Mouse (Mus musculus): ENCODE measurements at regions not wholly inside any gene's neighbourhood (a gene's known extent, or its start where the extent isn't known, plus 50 kb on each side); places are given as distances from the start of the nearest gene placed in this dataset.

DNA sequence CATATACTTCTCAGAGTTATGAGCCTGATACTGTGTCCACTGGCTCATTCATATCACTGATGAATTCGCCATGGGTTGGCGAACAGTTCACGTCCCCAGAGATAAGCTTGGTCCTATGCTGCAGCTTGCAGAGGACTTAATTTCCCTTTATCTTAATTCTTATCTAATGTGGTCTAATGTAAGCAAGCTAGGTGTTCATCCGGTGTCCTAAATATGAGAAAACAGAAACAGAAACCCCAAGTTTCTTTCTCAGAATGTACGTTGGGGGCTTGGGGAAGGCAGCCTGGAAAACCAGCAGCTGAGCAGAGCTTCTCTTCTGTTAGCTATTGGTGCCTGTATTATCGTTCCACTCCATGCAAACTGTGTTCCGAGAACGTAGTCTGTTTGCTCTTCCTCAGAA is 170.1 kb downstream of the 1700064H15Rik start:
- DNase-seq (ENCODE audit: low read depth): no peak

- DNase-seq (ENCODE audit: low read depth): no peak
Measured at GRCm38 (mm10) chr3:19457431-19457830, 171.0 kb downstream of the 1700064H15Rik start.

GRCm38 (mm10) chr3:19455838-19456448 is 172.5 kb downstream of the 1700064H15Rik start:
- no peak for DNase-seq (ENCODE audit: low read depth)

DNA sequence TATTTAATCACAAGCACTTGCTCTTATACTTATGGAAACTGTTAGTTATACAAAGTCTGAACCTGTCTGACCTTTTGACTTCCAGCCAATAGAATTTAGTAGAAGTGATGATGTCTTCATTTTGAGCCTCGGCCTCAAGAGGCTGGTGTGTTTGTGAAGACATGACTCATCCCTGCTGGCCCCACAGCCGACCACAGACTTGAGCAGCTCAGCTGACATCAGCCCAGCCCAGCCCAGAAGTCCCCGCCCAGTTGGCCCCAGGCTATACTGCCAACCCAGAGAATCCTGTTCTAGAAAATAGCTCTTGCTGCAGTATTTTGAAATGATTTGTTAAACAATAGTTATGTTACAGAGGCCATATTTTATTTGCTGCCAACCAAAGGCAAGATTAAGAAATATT is 177.5 kb downstream of the 1700064H15Rik start:
- DNase-seq (ENCODE audit: low read depth): peak; percentile 94

DNA sequence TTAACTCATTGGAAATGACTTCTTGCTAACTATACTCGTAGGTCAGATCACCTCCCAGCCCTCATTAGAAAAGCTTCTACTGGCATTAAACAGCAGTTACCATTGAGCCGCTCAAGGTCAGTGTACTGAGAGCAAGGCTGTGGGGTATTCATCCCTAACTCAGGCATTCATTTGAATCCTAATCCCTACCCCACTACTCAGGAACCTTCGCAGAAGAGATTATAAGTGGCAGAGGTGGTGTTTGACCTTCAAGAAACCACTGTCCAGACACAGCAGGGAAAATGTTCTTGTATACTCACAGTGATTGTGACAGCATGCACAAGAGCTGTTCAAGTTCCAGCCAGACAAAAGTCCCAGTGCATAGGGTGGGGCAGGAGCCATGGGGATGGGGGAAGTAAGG is 179.5 kb downstream of the 1700064H15Rik start:
- DNase-seq (ENCODE audit: low read depth): no peak

DNA sequence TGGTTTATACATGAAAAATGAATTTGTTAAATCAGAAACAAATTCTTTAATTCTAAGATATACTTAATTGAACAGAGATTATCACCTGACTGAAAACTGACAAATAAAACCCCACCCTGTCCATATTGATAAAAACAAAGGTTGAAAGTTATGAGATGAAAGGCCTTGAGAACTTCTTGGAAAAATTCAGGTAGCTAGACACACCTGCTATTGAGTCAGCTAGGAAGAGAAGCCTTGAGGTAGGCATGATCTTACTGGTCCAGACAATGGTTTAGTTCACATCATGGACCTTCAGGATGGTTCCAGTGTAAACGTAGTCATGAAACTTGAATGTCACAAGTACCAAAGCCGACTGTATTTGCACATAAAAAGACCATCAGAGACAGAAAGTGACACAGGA is 180.3 kb downstream of the 1700064H15Rik start:
- DNase-seq (ENCODE audit: low read depth): no peak

- peak; percentile 62 for DNase-seq (ENCODE audit: low read depth)
Measured at GRCm38 (mm10) chr3:19447733-19448132, 180.7 kb downstream of the 1700064H15Rik start.

DNA sequence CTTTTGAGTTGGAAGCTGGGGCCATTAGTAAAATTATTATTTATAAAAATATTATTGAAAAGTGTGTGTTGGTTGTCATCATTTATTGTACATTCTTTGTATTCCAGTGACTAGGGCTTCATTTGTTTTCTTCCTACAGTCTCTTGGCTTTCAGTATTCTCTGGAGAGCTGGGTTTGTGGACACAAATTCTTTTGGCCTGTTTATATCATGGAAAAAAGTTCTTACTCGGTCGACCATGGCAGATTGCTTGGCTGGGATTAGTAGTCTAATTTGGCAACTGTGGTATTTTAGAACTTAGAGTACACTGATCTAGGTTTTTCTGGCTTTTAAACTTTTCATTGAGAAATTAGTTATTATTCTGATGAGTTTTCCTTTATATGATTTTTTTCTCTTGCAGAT is 183.6 kb downstream of the 1700064H15Rik start:
- no peak for DNase-seq (ENCODE audit: low read depth)

DNA sequence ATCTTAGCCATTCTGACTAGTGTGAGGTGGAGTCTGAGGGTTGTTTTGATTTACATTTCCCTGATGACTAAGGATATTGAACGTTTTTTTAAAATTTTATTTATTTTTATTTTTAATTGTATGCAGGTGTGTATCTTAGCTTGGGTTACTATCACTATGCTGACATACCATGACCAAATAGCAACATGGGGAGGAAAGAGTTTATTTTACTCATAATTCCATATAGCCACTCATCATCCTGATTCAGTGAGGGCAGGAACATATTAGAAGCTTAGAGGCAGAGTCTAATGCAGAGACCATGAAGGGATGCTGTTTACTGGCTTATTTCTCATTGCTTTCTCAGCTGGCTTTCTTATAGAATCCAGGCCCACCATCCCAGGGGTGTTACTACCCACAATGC is 186.7 kb downstream of the 1700064H15Rik start:
- DNase-seq (ENCODE audit: low read depth): no peak

GRCm38 (mm10) chr3:19430159-19430558 is 198.3 kb downstream of the 1700064H15Rik start:
- no peak for DNase-seq (ENCODE audit: low read depth)

DNA sequence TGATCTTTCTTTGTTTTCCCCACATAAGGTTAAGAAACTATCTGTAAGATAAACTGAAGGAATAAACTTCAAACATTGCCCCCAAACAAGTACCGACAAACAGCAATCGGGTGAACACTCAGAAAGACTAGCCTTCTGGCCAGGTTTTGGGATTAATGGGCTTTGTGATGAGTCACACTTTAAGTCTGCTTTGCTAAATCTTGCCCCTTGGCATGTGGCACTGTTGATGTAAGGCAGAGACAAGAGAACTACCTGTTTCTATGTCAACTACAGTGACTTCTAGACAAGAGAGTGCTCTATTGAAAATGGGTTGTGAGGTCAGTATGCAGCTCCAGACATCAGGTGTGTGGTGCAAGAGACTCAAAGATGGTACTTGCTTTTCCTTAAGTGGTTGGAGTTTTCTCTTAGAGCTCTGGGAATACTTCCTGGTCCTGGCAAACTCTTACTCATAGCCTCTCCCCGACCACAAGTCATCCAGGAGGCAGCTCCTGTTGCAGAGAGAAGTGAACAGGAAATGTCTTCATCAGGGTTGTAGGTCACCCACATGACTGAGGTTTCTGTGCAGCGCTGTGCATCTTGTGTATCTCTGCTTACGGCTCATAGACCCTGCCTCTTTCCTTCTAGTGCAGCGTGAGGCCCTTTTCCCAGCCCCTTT is 198.9 kb downstream of the 1700064H15Rik start:
- peak; percentile 59 for DNase-seq (ENCODE audit: low read depth)

DNA sequence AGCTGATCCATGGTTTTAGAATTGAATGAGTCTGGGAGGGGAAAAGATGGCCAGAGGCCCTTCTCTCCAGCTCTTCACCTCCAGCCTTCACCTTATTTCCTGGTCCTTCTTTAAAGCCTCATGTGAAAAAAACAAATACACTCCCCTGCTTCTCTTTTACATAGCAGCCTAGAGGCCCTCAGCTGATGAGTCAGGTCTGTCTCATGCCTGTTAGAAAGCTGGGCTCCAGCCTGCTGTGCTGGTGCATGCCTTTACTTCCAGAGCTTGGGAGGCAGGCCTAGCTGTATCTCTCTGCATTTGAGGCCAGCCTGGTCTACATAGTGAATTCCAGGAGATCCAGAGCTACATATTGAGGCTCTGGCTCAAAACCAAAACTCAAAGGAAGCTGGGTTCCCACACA is 199.5 kb downstream of the 1700064H15Rik start:
- peak; percentile 62 for DNase-seq (ENCODE audit: low read depth)

- peak; percentile 62 for DNase-seq (ENCODE audit: low read depth)
Measured at GRCm38 (mm10) chr3:19426130-19426556, 202.3 kb downstream of the 1700064H15Rik start.

- DNase-seq (ENCODE audit: low read depth): no peak
Measured at GRCm38 (mm10) chr3:19425322-19425721, 203.2 kb downstream of the 1700064H15Rik start.

GRCm38 (mm10) chr3:19424384-19424783 is 204.1 kb downstream of the 1700064H15Rik start:
- no peak for DNase-seq (ENCODE audit: low read depth)

DNA sequence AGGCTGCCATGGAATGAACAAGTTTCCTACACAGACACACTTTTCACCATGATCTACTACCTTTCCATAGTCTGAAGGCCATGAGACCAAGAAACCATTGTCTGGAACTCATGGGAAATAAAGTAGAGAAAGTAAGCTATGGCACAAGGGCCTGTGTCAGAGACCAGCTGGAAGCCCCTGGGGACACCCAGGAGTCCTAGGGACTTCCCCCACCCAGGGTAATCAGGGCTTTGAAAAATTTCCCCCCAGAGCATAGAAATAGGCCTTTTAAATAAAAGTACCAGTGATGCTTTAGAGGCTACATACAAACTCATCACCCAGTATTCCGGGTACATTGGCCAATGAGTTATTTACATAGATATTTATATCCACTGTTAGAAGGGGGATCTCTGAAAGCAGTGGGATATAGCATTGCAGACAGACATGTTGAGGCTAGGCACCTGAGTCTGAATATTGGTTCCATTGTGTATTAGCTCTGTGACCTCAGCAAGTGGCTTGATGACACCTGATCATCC is 207.0 kb downstream of the 1700064H15Rik start:
- DNase-seq (ENCODE audit: low read depth): no peak

DNA sequence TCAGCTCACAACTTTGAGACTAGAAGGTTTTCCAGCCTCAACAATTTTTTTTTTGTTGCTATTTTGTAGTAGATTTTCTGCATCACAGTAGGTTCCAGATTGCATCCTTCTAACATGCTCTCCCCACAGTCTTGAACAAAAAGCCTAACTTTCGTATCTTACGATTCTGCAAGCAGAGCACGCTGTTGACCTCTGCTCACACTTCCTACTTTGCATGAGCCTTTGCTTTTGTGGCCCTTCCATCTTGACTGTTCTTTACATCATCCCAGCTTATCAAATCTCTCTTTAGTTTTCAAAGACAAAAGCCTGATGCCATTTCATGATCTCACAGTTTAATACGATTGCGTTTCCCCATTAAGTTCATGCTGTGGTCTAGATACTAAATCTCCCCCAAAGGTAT is 207.6 kb downstream of the 1700064H15Rik start:
- no peak for DNase-seq (ENCODE audit: low read depth)

- DNase-seq (ENCODE audit: low read depth): peak; percentile 74
Measured at GRCm38 (mm10) chr3:19410938-19411515, 217.4 kb downstream of the 1700064H15Rik start.

GRCm38 (mm10) chr3:19408283-19408682 is 220.2 kb downstream of the 1700064H15Rik start:
- no peak for DNase-seq (ENCODE audit: low read depth)

DNA sequence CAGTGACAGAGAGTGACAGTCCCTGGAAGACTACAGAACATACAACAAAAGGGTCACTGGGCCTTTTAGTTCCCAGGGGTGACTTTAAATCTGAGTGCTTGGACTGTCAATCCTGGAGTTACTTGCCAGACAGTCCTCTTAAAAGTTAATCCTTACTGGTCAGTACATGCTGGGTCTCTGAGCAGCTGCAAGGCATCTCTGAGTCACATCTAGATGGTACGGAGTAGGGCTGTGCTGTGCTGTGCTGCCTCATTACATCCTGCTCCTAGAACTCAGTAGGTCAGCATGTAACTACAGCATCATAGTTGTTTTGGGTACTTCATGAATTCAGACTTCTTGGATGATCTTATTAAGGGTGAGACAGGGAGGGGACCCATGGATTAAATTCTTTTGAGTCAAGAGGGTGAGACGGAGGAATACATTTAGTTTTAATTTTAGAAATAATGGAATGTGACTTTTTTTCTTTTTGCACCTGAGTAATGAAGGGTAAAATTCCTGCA is 220.8 kb downstream of the 1700064H15Rik start:
- DNase-seq (ENCODE audit: low read depth): no peak

DNA sequence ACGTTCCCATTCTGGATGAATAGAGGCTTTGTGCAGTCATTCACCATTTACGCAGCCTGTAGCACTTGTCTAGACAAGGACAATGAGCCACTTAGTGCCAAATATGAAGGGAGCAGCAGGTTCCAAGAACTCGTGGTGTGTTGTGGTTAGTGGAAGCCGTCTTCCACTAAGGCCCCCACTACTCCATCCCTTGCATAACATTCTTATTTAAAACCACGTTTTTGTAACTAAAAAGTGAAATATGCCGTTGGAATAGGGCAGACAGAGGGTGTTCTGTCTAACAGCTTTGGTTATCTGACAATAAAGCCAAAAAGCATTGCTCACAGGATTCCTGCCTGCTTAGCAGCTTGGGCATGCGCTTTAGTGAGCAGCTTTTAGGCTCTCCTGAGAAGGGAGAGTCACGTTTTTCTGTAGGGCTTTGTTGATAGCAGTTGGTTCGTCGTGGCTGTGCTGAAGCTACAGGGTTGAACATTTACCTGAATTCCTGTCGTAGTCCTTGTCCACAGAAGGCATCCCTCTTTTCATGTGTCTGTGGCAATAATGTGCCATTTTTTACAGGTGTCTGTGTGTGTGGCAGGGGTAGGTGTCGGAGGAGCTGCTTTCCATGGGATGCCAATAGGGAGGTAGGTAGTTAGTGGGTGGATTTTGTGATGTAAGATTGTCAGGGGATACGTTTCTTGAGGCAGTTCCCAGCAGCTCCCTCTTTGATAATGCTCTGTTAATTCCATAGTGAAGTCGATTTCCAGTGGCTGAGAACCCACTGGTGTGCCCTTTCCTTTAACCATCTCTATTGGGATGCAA is 221.9 kb downstream of the 1700064H15Rik start:
- peak; percentile 69 for DNase-seq (ENCODE audit: low read depth)

- DNase-seq (ENCODE audit: low read depth): no peak
Measured at GRCm38 (mm10) chr3:19385675-19386074, 242.8 kb downstream of the 1700064H15Rik start.

Measured in NIH3T3 (cell line).